Mouse (Mus musculus): ENCODE results near the gene Stk39. TPM values are rescaled to one million over a fixed set of nuclear protein-coding genes. Genes with fewer than 3 reads are reported as not detected.

Stk39 gene
- total RNA-seq, 2 experiments from 2014 or later, result 0.36 TPM; not detected in 1

DNA sequence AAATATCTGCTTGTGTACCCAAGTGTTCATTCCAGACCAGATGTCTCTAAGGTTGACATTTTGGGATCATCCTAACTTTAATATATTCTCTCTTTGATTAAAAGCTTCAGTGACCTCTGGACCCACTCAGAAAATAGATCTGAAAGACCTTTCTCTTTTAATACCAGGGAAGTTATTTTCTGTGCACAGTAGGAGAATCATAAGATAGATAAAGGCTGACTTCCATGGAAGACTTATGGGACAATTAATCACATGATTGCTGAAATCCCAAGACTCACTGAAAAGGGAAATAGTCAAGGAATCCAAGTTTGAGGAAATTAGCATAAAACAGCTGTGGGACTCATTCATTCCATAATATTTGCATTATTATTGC is 278.6 kb downstream of the Stk39 start:
- no peak for ATAC-seq (replicated peaks; ENCODE audit: poor library complexity, severe bottlenecking)

DNA sequence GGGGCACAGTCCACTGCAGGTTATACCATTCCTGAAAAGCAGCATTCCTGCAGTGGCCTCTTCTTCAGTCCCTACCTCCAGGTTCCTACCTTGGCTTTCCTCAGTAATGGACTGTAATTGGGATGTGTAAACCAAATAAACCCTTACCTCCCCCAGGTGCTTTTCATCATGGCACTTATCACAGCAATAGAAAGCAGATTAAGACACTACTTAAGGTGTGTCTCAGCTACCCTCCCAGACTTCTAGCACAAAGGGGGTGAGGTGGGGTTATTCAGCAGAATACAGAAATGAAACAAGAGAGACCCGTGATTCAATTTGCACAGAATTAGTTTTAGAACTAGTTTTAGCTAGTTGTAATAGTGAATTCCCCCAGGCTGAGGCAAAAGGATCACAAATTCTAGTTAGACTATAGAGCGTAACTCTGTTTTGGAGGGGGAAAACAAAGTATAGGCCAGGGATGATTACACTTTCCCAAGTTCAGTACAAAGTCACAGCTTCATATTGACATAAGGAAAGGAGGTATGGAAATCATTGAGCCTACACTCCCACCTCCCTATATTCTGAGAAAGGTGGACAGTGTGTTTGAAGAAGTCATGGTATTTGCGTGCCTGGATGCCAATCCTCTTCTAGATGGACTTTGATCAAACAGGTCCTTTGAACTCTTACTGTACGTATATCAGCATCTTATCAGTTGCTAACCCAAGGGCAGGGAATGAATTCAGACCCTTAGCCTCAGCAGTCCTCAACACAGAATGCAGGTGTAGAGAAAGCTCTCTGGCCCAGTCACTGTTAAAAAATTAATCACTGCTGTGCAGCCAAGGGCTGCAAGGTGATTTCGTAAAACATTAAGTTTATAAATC is 279.2 kb downstream of the Stk39 start:
- no peak for ATAC-seq (replicated peaks; ENCODE audit: poor library complexity, severe bottlenecking)

DNA sequence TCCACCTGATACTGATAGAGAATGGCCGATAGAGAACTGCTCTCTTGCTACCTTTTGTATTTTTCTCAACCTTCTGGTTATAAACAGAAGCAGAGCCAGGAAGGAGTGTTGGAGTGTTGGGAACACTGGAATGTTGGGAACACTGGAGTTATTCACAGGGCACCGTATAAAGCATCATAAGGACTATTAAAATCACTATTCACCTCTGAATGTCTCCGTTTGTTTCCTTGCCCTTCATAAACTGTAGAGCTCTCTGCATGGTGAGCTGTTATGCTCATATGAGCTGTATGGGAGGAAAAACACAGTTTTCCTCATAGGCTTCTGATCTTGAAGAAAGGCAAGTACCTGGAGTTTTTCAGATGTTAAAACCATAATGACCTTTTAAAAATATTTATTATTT is 295.6 kb downstream of the Stk39 start:
- no peak for ATAC-seq (replicated peaks; ENCODE audit: poor library complexity, severe bottlenecking)

DNA sequence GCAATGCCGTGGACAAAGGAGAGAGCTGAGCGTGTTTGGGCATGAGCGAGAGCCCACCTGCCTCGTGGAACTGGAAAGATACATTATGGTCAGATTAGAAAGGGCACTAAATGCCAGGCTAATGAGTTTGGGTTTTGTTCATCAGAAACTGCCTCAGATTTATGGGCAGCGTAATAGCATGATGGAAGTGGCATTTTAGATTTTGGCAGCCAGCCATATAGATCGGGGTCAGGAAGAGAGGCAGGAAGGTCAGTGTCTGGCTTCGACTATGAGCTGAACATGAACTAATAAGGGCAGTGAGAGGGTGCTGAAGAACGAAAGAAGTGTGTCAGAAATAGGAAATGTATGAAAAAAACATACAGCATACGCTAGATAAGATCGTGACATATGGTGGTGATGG is 300.8 kb downstream of the Stk39 start:
- no peak for ATAC-seq (replicated peaks; ENCODE audit: poor library complexity, severe bottlenecking)

DNA sequence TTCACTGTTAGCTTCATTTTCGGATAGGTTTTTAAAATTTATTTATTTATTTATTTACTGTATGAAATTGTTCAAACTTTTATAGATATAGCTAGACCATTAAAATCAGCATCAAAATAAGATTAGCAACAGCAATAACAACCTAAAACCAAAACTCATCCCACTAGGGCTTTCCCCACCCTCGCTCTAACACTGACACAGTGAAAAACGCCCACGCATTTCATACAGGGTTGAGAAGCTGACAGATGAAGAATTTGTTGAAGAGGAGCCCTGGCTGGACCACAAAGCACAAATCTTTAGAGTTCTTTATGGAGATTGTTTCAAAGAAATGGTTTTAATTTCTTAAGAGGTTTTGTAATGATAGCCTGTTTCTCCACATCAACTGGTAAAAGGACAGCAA is 310.1 kb downstream of the Stk39 start:
- no peak for ATAC-seq (replicated peaks; ENCODE audit: poor library complexity, severe bottlenecking)

DNA sequence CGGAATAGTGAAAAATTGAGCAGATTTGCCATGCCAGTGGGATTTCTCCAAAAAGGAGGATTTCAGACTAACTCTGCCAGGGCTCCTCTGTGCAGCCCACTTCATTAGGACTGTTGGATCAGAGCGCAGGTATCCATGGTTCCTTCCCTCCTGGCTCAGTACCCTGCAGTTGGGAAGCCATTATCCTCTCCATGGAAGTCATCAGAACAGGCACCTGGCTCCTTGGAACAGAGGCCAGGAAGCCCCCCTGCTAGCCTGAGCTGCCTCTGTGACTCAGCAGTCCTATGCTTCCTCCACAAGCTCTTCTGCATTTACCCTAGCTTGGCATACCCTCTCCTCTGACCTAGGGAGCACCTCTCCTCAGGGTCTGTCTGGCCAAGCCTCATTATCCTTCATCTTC is 311.5 kb downstream of the Stk39 start:
- no peak for ATAC-seq (replicated peaks; ENCODE audit: poor library complexity, severe bottlenecking)

Other genes starting within 250 kb of the Stk39 start
- not detected in 2 replicates for gene 4933409G03Rik, start 110.1 kb upstream of the Stk39 start, total RNA-seq (2014; fragmentation: Nextera tagmentation)
- gene 4933409G03Rik, start 110.1 kb upstream of the Stk39 start, total RNA-seq (2017), result not detected in 2 replicates
- not detected in 2 replicates for gene 4932414N04Rik, start 184.2 kb upstream of the Stk39 start, total RNA-seq (2014; fragmentation: Nextera tagmentation)
- gene 4932414N04Rik, start 184.2 kb upstream of the Stk39 start, total RNA-seq (2017), result not detected in 2 replicates